Mouse (Mus musculus): ENCODE results near the gene Acly.

The Acly gene

DNA sequence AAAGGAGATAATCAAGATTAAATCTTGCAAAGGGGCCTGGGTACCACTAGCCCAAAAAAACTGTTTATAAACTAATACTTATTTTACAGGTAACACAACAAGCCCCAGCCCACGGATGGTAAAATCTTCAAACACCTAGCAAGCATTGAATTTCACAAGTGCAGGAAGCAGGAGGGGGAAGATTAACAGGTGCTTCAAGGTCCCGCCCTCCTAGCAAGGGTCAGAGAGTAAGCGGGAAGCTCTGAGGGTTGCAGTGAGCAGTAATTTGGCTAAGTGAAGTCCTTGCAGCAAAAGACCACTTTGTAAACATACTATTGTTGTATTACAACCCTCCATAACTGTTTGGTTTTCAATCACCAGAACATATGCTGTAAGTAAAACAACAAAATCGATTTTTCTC lies 70.6 kb downstream of the Acly start:
- in situ Hi-C loops (cut with MboI, MseI) = no loop called here

DNA sequence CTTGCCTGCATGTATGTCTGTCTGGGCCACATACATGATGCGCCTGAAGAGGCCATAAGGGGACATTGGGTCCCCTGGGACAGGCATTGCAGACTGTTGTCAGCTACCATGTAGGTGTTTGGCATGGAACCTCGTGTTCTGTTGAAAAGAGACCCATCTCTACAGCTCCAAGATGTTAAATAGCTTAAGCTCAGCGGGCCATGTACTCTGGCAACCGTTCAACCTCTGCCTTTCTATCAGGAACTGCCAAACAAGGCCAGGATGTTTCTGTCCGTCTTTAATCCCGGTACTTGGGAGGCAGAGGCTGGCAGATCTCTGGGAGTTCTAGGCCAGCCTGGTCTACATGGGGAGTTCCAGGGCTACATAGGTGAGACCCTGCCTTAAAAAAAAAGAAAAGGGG lies 85.2 kb downstream of the Acly start:
- in situ Hi-C loops (cut with MboI, MseI) = no loop called here

DNA sequence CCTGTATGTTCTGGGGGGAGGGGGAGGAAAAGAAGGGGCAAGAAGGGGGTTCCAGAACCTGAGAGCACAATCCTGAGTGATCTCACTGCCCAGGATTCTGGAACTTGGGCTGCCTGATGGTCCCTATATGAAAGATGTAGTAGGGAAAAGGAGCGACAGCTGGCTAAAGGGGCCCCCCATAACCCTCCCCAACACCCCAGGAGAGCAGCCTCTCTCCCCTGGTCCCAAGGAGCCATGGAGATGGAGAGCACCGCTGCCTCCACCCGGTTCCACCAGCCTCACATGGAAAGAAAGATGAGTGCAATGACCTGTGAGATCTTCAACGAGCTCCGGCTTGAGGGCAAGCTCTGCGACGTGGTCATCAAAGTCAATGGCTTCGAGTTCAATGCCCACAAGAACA lies 86.0 kb downstream of the Acly start, which contains the start of the genes Nt5c3b and Klhl10:
TSS of gene Nt5c3b (minus strand) at position 12 of the 400 bp plus-strand sequence.
TSS of gene Klhl10 (plus strand) at position 121 of the 400 bp plus-strand sequence.
- in situ Hi-C loops (cut with MboI, MseI) = no loop called here

DNA sequence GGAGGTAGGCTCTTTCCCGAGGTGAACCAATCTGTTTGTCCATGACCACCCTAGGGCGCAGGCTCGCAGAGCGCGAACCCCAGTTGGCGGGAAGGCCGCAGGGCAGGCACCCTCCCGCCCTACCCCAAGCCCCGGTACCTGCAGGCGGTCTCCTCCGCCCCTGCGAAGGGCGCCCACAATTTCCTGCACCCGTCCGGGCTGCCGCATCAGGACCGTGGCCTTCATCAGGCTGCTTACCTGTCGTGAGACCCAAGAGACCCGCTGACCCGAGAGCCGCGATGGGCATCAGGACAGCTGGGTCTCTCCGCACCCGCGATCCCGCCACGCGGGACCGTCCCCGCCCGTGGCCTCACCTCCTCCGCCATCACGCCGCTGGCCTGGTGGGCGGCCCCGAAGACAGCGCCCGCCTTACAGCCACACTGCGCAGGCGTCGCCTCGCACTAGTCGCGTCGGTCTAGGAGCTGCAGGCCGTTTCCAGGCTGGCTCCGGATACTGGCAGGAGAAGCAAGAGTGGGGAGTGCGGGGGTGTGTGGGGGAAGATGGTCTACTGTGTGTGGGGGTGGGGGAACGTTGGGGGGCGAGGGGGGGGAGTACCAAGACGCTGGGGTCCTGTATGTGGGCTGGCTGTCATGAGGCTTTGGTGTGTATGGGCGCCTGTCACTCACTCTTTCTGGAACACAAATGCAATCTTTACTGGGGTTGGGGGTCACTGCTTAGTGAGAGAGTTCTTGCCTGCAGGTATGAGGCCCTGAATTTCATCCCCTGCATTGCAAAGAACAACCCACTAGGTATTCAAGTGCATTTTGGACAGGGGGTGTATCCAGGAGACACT lies 86.9 kb downstream of the Acly start:
- in situ Hi-C loops (cut with MboI, MseI) = no loop called here

DNA sequence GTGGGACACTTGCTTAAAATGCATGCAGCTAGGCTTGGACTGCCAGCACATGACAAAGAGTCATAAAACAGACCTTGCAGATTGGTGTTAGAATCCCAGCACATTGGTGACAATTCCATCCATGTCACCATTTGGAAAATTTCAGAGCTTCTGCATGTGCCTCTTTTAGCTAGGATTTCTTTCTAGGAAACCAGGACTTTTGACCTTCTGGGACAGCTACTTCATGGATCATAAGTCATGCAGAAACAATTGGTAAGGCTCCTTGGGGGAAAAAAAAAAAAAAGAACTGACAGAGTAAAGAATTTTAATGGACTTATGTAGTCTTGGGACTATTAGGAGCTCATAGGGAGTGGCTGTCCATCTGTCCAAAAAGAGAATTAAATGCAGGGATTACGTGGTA lies 89.9 kb downstream of the Acly start:
- in situ Hi-C loops (cut with MboI, MseI) = no loop called here

DNA sequence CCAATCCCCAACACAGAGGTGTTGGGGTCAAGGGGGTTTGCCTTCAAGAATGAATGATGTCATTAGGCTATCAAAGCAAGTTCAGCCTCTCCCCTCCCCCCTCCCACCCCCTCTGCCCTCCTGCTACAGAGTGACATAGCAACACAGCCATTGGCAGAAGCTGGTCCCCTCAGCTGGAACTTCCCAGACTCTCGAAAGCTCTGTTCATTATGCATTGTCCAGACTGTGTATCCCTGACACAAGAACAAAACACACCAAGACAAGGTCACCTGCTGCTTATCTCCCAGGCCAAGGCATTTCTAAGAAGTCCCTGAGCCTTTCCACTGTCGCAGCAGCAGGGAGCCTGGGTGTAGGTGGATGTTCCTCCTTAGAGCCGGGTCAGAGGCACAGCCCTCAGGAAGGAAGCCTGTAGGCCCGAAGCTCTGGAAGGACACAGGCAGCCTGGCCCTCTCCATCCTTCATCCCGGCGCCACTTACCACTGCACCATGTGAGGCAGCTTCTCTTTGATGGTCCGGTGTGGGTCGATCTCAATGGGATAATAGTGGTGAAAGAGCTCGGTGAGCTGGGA lies 92.0 kb downstream of the Acly start:
- in situ Hi-C loops (cut with MboI, MseI) = no loop called here

DNA sequence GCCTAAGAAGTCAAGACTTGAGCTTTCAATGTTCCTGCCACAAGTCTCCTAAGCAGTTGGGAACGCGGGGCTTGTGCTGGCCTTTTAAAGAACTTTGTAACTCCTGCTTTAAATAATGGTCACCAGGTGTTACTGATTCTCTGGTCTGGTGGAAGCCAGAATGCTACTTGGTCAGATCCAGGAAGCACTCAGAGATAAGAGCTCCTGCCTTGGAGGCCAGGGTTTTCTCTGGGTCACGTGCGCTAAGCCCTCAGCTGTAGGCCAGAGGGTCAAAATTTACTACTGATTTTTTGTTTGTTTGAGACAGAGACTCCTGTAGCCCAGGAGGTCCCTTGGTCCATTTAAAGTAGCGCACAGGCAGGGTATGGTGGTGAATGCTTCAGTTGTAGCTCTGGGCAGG lies 95.8 kb downstream of the Acly start:
- in situ Hi-C loops (cut with MboI, MseI) = no loop called here

DNA sequence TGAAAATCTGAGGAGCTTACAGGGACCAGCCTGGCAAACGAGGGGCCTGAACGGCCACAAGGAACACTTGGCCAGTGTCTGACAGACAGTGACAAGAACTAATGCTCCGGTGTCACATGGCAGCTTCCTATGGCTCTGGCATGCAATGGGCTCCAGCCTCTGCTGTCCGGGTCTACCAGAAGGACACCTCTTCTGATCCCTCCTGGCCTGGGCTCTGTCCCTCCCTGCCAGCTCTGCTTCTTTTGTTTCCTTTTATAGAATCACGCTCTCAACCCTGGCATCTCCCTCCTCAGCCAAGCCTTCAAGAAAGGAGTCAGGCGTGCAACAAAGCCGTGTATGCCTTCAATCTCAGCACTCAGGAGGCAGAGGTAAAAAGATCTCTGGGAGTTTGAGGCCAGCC lies 97.7 kb downstream of the Acly start:
- in situ Hi-C loops (cut with MboI, MseI) = no loop called here

DNA sequence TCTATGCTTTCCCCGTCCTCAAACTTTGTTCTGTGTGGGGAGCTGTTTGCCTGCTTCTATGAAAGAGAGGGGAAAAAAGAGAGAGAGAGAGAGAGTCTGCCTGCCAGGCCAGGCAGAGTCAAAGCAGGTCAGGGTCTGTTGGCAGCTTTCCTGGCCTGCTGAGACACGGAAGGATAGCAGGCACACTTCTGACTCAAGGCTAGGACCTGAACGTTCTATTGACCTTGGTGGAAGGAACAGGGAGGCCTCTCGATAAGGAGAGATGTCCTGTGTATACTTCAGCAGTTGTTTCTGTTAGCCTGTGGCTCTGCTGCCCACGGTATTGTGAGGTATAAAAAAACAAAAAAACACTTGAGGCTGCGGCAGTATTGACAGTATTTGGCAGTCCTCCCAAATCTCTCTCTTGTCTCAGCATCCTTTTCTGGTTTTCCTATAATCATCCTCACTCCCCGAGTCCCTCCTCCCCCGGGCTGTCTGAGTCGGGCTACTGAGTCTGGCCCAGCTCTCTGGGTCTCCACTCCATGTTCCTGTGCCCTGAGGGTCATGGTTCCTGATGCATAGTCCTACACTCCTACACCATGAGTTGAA lies 99.1 kb downstream of the Acly start:
- in situ Hi-C loops (cut with MboI, MseI) = no loop called here

DNA sequence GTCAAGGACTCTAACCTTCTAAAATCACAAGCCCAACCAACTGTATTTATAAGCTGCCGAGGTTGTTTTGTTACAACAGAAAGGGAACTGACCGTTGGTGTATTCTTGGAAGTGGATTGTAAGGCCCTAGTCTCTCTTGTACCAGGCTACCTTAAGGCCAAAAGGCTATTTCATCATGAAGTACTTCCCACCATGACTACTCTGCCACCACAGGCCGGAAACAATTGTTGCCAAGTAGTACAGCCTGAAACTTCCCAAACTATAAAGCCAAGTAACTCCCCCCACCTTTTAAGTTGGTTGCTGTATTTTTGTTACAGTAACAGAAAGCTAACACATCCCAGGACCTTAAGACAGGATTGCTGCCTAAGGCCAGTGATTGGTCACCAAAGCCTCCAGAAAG lies 101.0 kb downstream of the Acly start:
- in situ Hi-C loops (cut with MboI, MseI) = no loop called here
